Mouse (Mus musculus) erythroblast, embryonic 14.5 days (primary cell): Measurements from ENCODE around the gene Trmt61a.

Experiments used
- GATA1 ChIP-seq: IDR thresholded peaks from 2 replicates; pipeline ENCODE4 v1.6.1; 2012; ENCODE audit warnings: low read length, inconsistent platforms, mixed read lengths
- TAL1 ChIP-seq: IDR thresholded peaks from 3 replicates; pipeline ENCODE4 v1.6.1; 2012; ENCODE audit warnings: low read length, inconsistent platforms, mixed read lengths

DNA sequence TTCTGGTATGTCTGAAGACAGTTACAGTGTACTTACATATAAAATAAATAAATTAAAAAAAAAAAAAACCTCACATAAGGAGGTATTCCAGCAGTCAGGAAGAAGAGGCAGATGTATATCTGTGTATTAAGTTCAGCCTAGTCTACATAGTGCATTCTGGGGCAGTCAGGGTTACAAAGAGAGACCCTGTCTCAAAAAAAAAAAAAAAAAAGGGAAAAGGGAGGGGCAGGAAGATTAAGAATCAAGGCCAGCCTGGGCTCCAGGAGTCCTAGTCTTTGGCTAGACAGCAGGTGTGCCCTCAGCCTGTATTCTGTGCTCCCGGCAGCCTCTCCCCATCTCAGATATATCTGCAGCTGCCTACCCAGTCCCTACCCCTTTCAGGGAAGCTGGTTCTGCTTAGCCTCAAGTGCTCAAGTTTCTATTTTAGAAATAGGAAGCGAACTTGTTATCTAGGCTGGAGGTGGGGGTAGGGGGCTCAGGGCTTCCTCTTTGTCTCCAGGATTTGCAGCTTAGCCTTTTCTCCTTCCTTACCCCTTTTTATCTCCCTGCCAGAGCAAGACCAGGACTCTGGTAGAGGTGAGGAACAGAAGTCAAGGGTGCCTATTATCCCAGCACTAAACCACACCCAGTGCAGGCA, 2.9 kb upstream of the Trmt61a start:
- no peak for TF ChIP-seq GATA1
- TF ChIP-seq TAL1: no peak
